Mouse (Mus musculus): ENCODE results near the gene Klc1. TPM values are rescaled to one million over a fixed set of nuclear protein-coding genes. Genes with fewer than 3 reads are reported as not detected.

The Klc1 gene
- polyA plus RNA-seq, 1 experiment, result 3.9 TPM

- H3K9me3 ChIP-seq (ENCODE audit: control insufficient read depth, low read length), result no peaks in the 10 kb centered on the region
- H3K4me1 ChIP-seq (ENCODE audit: control insufficient read depth), result peaks cover 39% of the 10 kb centered on the region
- H3K27me3 ChIP-seq (ENCODE audit: control insufficient read depth), result peaks cover 28% of the 10 kb centered on the region
- H3K4me3 ChIP-seq (replicated peaks), result no peak overlapping the region
- no peaks in the 10 kb centered on the region for H3K36me3 ChIP-seq (ENCODE audit: control insufficient read depth)
- TF ChIP-seq GATA1 (IDR thresholded peaks at IDR 0.05; ENCODE audit: low read length) (no peak), TAL1 (IDR thresholded peaks at IDR 0.05; ENCODE audit: low read length) (no peak)
Observed at GRCm38 (mm10) chr12:111754710-111755109, 3.9 kb upstream of the Klc1 start.

GRCm38 (mm10) chr12:111755231-111755630 is 3.4 kb upstream of the Klc1 start:
- no peak for TF ChIP-seq TAL1 (IDR thresholded peaks at IDR 0.05; ENCODE audit: low read length)
- no peak for TF ChIP-seq GATA1 (IDR thresholded peaks at IDR 0.05; ENCODE audit: low read length)
- Histone ChIP-seq H3K36me3 (ENCODE audit: control insufficient read depth) (no peaks in the 10 kb centered on the region), H3K9me3 (ENCODE audit: control insufficient read depth, low read length) (no peaks in the 10 kb centered on the region), H3K4me3 (replicated peaks) (no peak overlapping the region), H3K27me3 (ENCODE audit: control insufficient read depth) (peaks cover 28% of the 10 kb centered on the region), H3K4me1 (ENCODE audit: control insufficient read depth) (peaks cover 44% of the 10 kb centered on the region)

- H3K4me1 ChIP-seq (ENCODE audit: control insufficient read depth), result peaks cover 48% of the 10 kb centered on the region
- H3K27me3 ChIP-seq (ENCODE audit: control insufficient read depth), result peaks cover 28% of the 10 kb centered on the region
- TF ChIP-seq GATA1 (IDR thresholded peaks at IDR 0.05; ENCODE audit: low read length) (no peak), TAL1 (IDR thresholded peaks at IDR 0.05; ENCODE audit: low read length) (no peak)
- H3K9me3 ChIP-seq (ENCODE audit: control insufficient read depth, low read length), result no peaks in the 10 kb centered on the region
- no peak overlapping the region for H3K4me3 ChIP-seq (replicated peaks)
- no peaks in the 10 kb centered on the region for H3K36me3 ChIP-seq (ENCODE audit: control insufficient read depth)
Observed at GRCm38 (mm10) chr12:111756082-111756697, 2.5 kb upstream of the Klc1 start.

- TF ChIP-seq TAL1 (IDR thresholded peaks at IDR 0.05; ENCODE audit: low read length) (no peak), GATA1 (IDR thresholded peaks at IDR 0.05; ENCODE audit: low read length) (no peak)
- no peaks in the 10 kb centered on the region for H3K36me3 ChIP-seq (ENCODE audit: control insufficient read depth)
- no peaks in the 10 kb centered on the region for H3K9me3 ChIP-seq (ENCODE audit: control insufficient read depth, low read length)
- peaks cover 28% of the 10 kb centered on the region for H3K27me3 ChIP-seq (ENCODE audit: control insufficient read depth)
- no peak overlapping the region for H3K4me3 ChIP-seq (replicated peaks)
- H3K4me1 ChIP-seq (ENCODE audit: control insufficient read depth), result peaks cover 46% of the 10 kb centered on the region
Observed at GRCm38 (mm10) chr12:111756698-111757082, 2.0 kb upstream of the Klc1 start.

- Histone ChIP-seq H3K4me1 (ENCODE audit: control insufficient read depth) (peaks cover 53% of the 10 kb centered on the region), H3K27me3 (ENCODE audit: control insufficient read depth) (peaks cover 28% of the 10 kb centered on the region), H3K36me3 (ENCODE audit: control insufficient read depth) (peaks cover 10% of the 10 kb centered on the region), H3K4me3 (replicated peaks) (peak overlapping the region; percentile 74), H3K9me3 (ENCODE audit: control insufficient read depth, low read length) (no peaks in the 10 kb centered on the region)
- TF ChIP-seq GATA1 (IDR thresholded peaks at IDR 0.05; ENCODE audit: low read length) (no peak), TAL1 (IDR thresholded peaks at IDR 0.05; ENCODE audit: low read length) (no peak)
Observed at GRCm38 (mm10) chr12:111757561-111758325, 906 bp upstream of the Klc1 start.

GRCm38 (mm10) chr12:111759176-111760061 is 770 bp downstream of the Klc1 start:
- no peak for TF ChIP-seq GATA1 (IDR thresholded peaks at IDR 0.05; ENCODE audit: low read length)
- TF ChIP-seq TAL1 (IDR thresholded peaks at IDR 0.05; ENCODE audit: low read length), result no peak
- peaks cover 61% of the 10 kb centered on the region for H3K4me1 ChIP-seq (ENCODE audit: control insufficient read depth)

GRCm38 (mm10) chr12:111760306-111760908 is 1.8 kb downstream of the Klc1 start:
- TF ChIP-seq GATA1 (IDR thresholded peaks at IDR 0.05; ENCODE audit: low read length) (no peak), TAL1 (IDR thresholded peaks at IDR 0.05; ENCODE audit: low read length) (no peak)
- Histone ChIP-seq H3K9me3 (ENCODE audit: control insufficient read depth, low read length) (no peaks in the 10 kb centered on the region), H3K27me3 (ENCODE audit: control insufficient read depth) (peaks cover 24% of the 10 kb centered on the region), H3K4me3 (replicated peaks) (no peak overlapping the region), H3K4me1 (ENCODE audit: control insufficient read depth) (peaks cover 53% of the 10 kb centered on the region), H3K36me3 (ENCODE audit: control insufficient read depth) (peaks cover 21% of the 10 kb centered on the region)

More at GRCm38 (mm10) chr12:111759176-111760061, 770 bp downstream of the Klc1 start:
- H3K36me3 ChIP-seq (ENCODE audit: control insufficient read depth), result peaks cover 21% of the 10 kb centered on the region
- no peaks in the 10 kb centered on the region for H3K9me3 ChIP-seq (ENCODE audit: control insufficient read depth, low read length)
- peaks cover 28% of the 10 kb centered on the region for H3K27me3 ChIP-seq (ENCODE audit: control insufficient read depth)
- H3K4me3 ChIP-seq (replicated peaks), result peak overlapping the region; percentile 74

- Histone ChIP-seq H3K4me1 (ENCODE audit: control insufficient read depth) (peaks cover 50% of the 10 kb centered on the region), H3K9me3 (ENCODE audit: control insufficient read depth, low read length) (no peaks in the 10 kb centered on the region), H3K27me3 (ENCODE audit: control insufficient read depth) (peaks cover 5% of the 10 kb centered on the region), H3K36me3 (ENCODE audit: control insufficient read depth) (peaks cover 23% of the 10 kb centered on the region), H3K4me3 (replicated peaks) (no peak overlapping the region)
- no peak for TF ChIP-seq GATA1 (IDR thresholded peaks at IDR 0.05; ENCODE audit: low read length)
Observed at GRCm38 (mm10) chr12:111762620-111763280, 4.1 kb downstream of the Klc1 start.
